Mouse (Mus musculus) MEL (cell line): Measurements from ENCODE around the gene Fyb. TPM values are rescaled to one million over a fixed set of nuclear protein-coding genes. Genes with fewer than 3 reads are reported as not detected.

Experiments
- DNase-seq: peaks from one replicate; pipeline ENCODE4 v3.0.0; 2011; ENCODE audit warnings: low read depth, low spot score
- H3K27ac ChIP-seq: 2 replicates; pipeline ENCODE4 v1.5.1; 2012; ENCODE audit warnings: low read depth, mild to moderate bottlenecking, control low read depth, low read length, moderate library complexity; ENCODE audit not compliant: control insufficient read depth
- H3K27me3 ChIP-seq, 2 experiments: fragments of 150-350 bp in 1 of 2; sonication (generic) in 1 of 2; 2 replicates each; pipeline ENCODE4 v1.6.1; 2012; ENCODE audit warnings: low read length in 2 of 2, mild to moderate bottlenecking in 2 of 2, improper control_type of control experiment in 1 of 2, moderate library complexity in 1 of 2; ENCODE audit not compliant: insufficient read depth in 2 of 2, control insufficient read depth in 1 of 2
- H3K36me3 ChIP-seq, 2 experiments: 2 replicates each; pipeline ENCODE4 v1.6.1; 2012 to 2014; ENCODE audit warnings: low read length in 2 of 2, improper control_type of control experiment in 1 of 2, inconsistent platforms in 1 of 2, mild to moderate bottlenecking in 1 of 2; ENCODE audit not compliant: insufficient read depth in 2 of 2, control insufficient read depth in 1 of 2
- H3K4me1 ChIP-seq, 2 experiments: fragments of 150-350 bp in 1 of 2; sonication (generic) in 1 of 2; 2 replicates each; pipeline ENCODE4 v1.6.1; 2012; ENCODE audit warnings: low read length in 2 of 2, improper control_type of control experiment in 1 of 2, mild to moderate bottlenecking in 1 of 2; ENCODE audit not compliant: insufficient read depth in 2 of 2, control insufficient read depth in 1 of 2
- H3K4me3 ChIP-seq, 2 experiments: fragments of 150-350 bp in 1 of 2; sonication (generic) in 1 of 2; 2 replicates each; pipeline ENCODE4 v1.5.1; 2012; ENCODE audit warnings: low read depth in 2 of 2, low read length in 2 of 2, mild to moderate bottlenecking in 2 of 2, moderate library complexity in 2 of 2, control low read depth in 1 of 2, improper control_type of control experiment in 1 of 2; ENCODE audit not compliant: control insufficient read depth in 1 of 2, insufficient read depth in 1 of 2
- H3K79me2 ChIP-seq: 2 replicates; pipeline ENCODE4 v1.6.1; 2012; ENCODE audit warnings: mild to moderate bottlenecking, low read length, moderate library complexity; ENCODE audit not compliant: control insufficient read depth, poor library complexity, insufficient read depth
- H3K9ac ChIP-seq: 2 replicates; pipeline ENCODE4 v1.6.1; 2012; ENCODE audit warnings: low read depth, mild to moderate bottlenecking, control low read depth, low read length, moderate library complexity; ENCODE audit not compliant: control insufficient read depth, poor library complexity, severe bottlenecking
- H3K9me3 ChIP-seq: fragments of 150-350 bp; sonication (generic); replicated peaks from 2 replicates; pipeline ENCODE4 v1.6.1; 2012; ENCODE audit warnings: mild to moderate bottlenecking, low read length, improper control_type of control experiment, moderate library complexity; ENCODE audit not compliant: insufficient read depth
- BHLHE40 ChIP-seq: IDR thresholded peaks from 2 replicates; pipeline ENCODE4 v1.6.1; 2012; ENCODE audit warnings: low read depth, mild to moderate bottlenecking, inconsistent platforms, low read length, improper control_type of control experiment, borderline replicate concordance
- CHD1 ChIP-seq: IDR thresholded peaks from 2 replicates; pipeline ENCODE4 v1.6.1; 2012; ENCODE audit warnings: low read depth, mild to moderate bottlenecking, inconsistent platforms, low read length, improper control_type of control experiment
- E2F4 ChIP-seq: IDR thresholded peaks from 2 replicates; pipeline ENCODE4 v1.6.1; 2011; ENCODE audit warnings: low read depth, low read length, improper control_type of control experiment, borderline replicate concordance
- JUND ChIP-seq: IDR thresholded peaks from 2 replicates; pipeline ENCODE4 v1.6.1; 2011; ENCODE audit warnings: low read depth, mild to moderate bottlenecking, improper control_type of control experiment, low read length
- KAT2A ChIP-seq: conservative IDR thresholded peaks from 2 replicates; pipeline ENCODE4 v1.6.1; 2012; ENCODE audit warnings: low read depth, low read length, improper control_type of control experiment, inconsistent platforms
- MAFK ChIP-seq: IDR thresholded peaks from 2 replicates; pipeline ENCODE4 v1.6.1; 2011; ENCODE audit warnings: low read depth, mild to moderate bottlenecking, low read length, improper control_type of control experiment, borderline replicate concordance
- MAX ChIP-seq: IDR thresholded peaks from 2 replicates; pipeline ENCODE4 v1.6.1; 2011; ENCODE audit warnings: low read length, improper control_type of control experiment
- MAZ ChIP-seq: IDR thresholded peaks from 2 replicates; pipeline ENCODE4 v1.6.1; 2012; ENCODE audit warnings: low read depth, mild to moderate bottlenecking, inconsistent platforms, low read length, improper control_type of control experiment
- MXI1 ChIP-seq: IDR thresholded peaks from 2 replicates; pipeline ENCODE4 v1.6.1; 2011; ENCODE audit warnings: mild to moderate bottlenecking, low read depth, low read length, improper control_type of control experiment
- MYB ChIP-seq: IDR thresholded peaks from 2 replicates; pipeline ENCODE4 v1.6.1; 2011; ENCODE audit warnings: mild to moderate bottlenecking, low read depth, low read length, improper control_type of control experiment
- POLR2AphosphoS2 ChIP-seq: IDR thresholded peaks from 2 replicates; pipeline ENCODE4 v1.6.1; 2011; ENCODE audit warnings: low read length, improper control_type of control experiment
- POLR2AphosphoS5 ChIP-seq: IDR thresholded peaks from 2 replicates; pipeline ENCODE4 v1.6.1; 2012; ENCODE audit warnings: low read depth, borderline replicate concordance, mild to moderate bottlenecking, inconsistent platforms, low read length, moderate library complexity, mixed read lengths
- RAD21 ChIP-seq: IDR thresholded peaks from 2 replicates; pipeline ENCODE4 v1.6.1; 2011; ENCODE audit warnings: mild to moderate bottlenecking, low read depth, low read length, improper control_type of control experiment
- RCOR1 ChIP-seq: IDR thresholded peaks from 2 replicates; pipeline ENCODE4 v1.6.1; 2012; ENCODE audit warnings: low read depth, mild to moderate bottlenecking, inconsistent platforms, low read length, improper control_type of control experiment
- SIN3A ChIP-seq: IDR thresholded peaks from 2 replicates; pipeline ENCODE4 v1.6.1; 2012; ENCODE audit warnings: low read length, improper control_type of control experiment, inconsistent platforms
- SMC3 ChIP-seq: IDR thresholded peaks from 2 replicates; pipeline ENCODE4 v1.6.1; 2011; ENCODE audit warnings: low read depth, low read length, improper control_type of control experiment
- TBP ChIP-seq: IDR thresholded peaks from 2 replicates; pipeline ENCODE4 v1.8.0; 2011; ENCODE audit warnings: low read depth, low read length, improper control_type of control experiment
- USF1 ChIP-seq: IDR thresholded peaks from 2 replicates; pipeline ENCODE4 v1.6.1; 2014; ENCODE audit warnings: low read depth, mild to moderate bottlenecking, inconsistent platforms, low read length, improper control_type of control experiment, moderate library complexity
- ZC3H11A ChIP-seq: IDR thresholded peaks from 2 replicates; pipeline ENCODE4 v1.6.1; 2012; ENCODE audit warnings: low read depth, mild to moderate bottlenecking, inconsistent platforms, low read length, improper control_type of control experiment
- ZKSCAN1 ChIP-seq: IDR thresholded peaks from 2 replicates; pipeline ENCODE4 v1.6.1; 2012; ENCODE audit warnings: low read depth, mild to moderate bottlenecking, inconsistent platforms, low read length, improper control_type of control experiment, moderate library complexity
- polyA plus RNA-seq, 2 experiments: library from polyadenylated mRNA; stranded (reverse) in 1 of 2; unstranded in 1 of 2; fragments of >175 nt in 1 of 2; fragments of >200 nt in 1 of 2; gene quantifications; 2 replicates each; pipeline versions ENCODE4 v1.2.1 to v1.2.4; 2012; ENCODE audit warnings: low replicate concordance in 2 of 2, low read depth in 1 of 2; ENCODE audit not compliant: insufficient read length in 2 of 2, insufficient read depth in 1 of 2, missing spikeins in 1 of 2
- total RNA-seq: library from RNA; depleted of rRNA; stranded (reverse); fragments of 300-350 nt; gene quantifications from 2 replicates; pipeline ENCODE4 v1.2.3, GENCODE M21; 2012

Fyb gene
- total and polyA plus RNA-seq, 3 experiments: 175 to 208 TPM; not detected in 1

DNA sequence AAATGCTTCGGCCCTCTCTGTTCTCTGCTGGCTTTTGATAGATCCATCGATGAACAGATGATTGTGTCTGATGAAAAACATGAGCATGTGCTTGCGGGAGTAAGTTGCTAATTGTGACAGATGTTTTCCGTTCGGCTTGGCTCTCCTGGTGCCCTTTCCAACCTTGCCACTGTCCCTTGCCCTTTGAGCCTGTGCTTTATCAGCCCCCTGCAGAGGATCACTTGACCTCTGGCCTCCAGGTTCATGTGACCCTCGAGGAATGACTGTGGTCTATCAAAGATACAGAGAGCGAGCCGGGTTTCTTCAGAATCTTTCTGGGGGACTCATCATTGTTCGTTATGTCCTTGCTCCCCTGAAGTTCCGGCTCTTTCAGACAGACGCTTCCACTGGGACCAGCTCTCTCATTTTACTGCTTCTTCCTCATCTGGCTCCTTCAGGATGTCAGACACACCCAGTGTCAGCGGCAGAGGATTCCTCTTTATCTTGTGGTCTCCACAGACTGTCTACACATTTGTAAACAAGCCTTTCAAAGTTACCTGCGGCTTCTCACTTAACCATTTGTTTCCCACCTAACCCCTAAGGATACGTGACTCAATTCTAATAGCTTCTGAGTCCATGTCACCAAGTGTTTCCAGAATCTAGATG is 146.3 kb downstream of the Fyb start:
- H3K4me3 ChIP-seq: no peak overlapping the region
- no peaks in the 10 kb centered on the region for H3K79me2 ChIP-seq
- TF ChIP-seq SIN3A (no peak), MAFK (no peak), MYB (no peak), ZC3H11A (no peak), KAT2A (no peak), RAD21 (no peak), BHLHE40 (no peak), RCOR1 (no peak), TBP (no peak), POLR2AphosphoS5 (no peak), USF1 (no peak), ZKSCAN1 (no peak), MXI1 (no peak), JUND (no peak)
- H3K9ac ChIP-seq: no peak overlapping the region
- no peaks in the 10 kb centered on the region; a peak in 1 of 4 replicates for H3K36me3 ChIP-seq
- no peaks in the 10 kb centered on the region for H3K9me3 ChIP-seq
- H3K4me1 ChIP-seq: no peaks in the 10 kb centered on the region
- H3K27me3 ChIP-seq: no peaks in the 10 kb centered on the region
- H3K27ac ChIP-seq: no peak overlapping the region
- no peak for DNase-seq

DNA sequence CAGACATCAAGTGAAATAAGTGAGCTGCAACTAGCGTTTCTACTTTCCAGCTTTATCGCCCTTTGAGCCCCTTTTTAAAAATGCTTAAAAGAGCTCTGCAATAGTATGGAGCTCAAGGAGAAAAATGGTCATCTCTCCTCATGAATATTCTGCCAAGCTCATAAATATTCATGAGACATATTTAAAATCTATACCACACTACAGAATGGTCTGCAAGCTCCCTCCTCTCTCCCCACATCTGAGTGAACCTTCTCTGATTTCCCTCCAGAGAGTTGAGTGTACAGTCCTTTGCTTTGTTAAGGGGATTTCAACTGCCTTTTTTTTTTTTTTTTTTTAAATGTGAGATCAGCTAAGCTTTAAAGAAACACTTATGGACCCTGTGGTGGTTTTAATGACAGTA is 155.8 kb downstream of the Fyb start:
- DNase-seq: no peak
- H3K9me3 ChIP-seq: no peaks in the 10 kb centered on the region
- H3K9ac ChIP-seq: no peak overlapping the region
- no peaks in the 10 kb centered on the region for H3K36me3 ChIP-seq
- H3K4me3 ChIP-seq: no peak overlapping the region
- H3K27ac ChIP-seq: no peak overlapping the region
- TF ChIP-seq KAT2A: no peak
- no peak for TF ChIP-seq ZC3H11A
- TF ChIP-seq E2F4: no peak
- no peak for TF ChIP-seq POLR2AphosphoS2
- no peak for TF ChIP-seq MAZ
- TF ChIP-seq JUND: no peak
- no peak for TF ChIP-seq CHD1
- TF ChIP-seq SMC3: no peak
- TF ChIP-seq MAX: no peak
- H3K79me2 ChIP-seq: no peaks in the 10 kb centered on the region
- no peaks in the 10 kb centered on the region for H3K4me1 ChIP-seq
- no peaks in the 10 kb centered on the region for H3K27me3 ChIP-seq
